8 mouse cellular contexts compared by ENCODE assay signal in the genomic region with DNA sequence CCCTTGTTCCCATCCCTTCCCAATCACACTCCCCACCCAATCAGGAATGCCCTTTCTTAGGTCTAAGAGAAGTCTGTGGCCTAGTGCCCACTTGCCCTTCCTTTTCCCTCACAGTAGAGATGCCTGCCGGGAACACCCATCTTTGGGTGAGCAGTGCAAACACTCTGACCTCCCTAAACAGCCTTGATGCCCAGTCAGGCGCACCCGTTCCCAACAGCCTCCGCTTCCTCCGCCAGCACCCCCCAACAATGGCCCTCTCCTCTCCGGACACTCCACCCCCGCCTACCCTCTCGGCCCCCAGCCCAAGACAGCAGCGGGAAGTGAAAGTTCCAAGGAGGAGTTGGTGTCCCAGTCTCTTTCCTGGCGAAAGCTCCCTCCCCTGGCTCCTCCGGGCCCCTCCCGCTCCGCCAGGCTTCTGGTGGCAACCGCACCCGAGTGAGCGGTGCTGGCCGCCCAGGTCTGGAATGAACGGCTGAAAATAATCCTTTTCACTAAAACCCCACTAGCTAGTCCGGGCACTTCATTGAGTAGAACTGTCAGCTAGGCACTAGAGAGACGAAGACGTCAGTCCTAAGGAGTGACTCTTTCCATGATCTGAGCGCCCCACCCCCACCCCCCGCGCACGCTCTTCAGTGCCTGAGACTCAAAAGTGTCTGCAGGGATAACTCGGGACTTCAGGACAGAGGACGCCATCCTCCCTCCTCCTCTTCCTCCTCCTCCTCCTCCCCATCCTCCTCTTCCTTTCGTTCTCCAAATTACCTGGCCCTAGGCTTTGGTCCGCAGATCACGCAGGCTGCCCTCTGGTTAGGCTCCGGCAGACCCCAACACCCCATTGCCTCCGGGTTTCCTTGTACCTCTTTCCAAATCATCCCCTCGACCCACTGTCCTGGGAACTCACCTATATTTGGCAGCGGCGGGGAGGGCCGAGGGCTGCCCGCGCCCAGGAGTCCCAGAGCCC. TPM values are rescaled to one million over a fixed set of nuclear protein-coding genes. Genes with fewer than 3 reads are reported as not detected.
A peak's percentile ranks its signal among the peaks of the same experiment; 100 is the strongest.
DNase-seq lines count a peak whose midpoint lies in the region; ATAC-seq and TF ChIP-seq lines count a peak whose summit lies in the region.

No protein-coding gene starts in this region.

- peaks cover 12% of the 10 kb centered on the region; the same call in 1 of the 2 replicates for H3K36me3 ChIP-seq in forebrain, embryonic 13.5 days (ENCODE audit: poor library complexity, severe bottlenecking)
- no peaks in the 10 kb centered on the region for H3K36me3 ChIP-seq in hindbrain, embryonic 11.5 days (ENCODE audit: control insufficient read depth, insufficient read depth, low read length)
- H3K36me3 ChIP-seq in limb, embryonic 14.5 days (ENCODE audit: control insufficient read depth, insufficient read depth, low read length), result peaks cover 31% of the 10 kb centered on the region
- H3K36me3 ChIP-seq in myocyte (ENCODE audit: control insufficient read depth, insufficient read depth), result no peaks in the 10 kb centered on the region

- WGBS in forebrain, embryonic 13.5 days, result 1% methylated on average over 38 of the region's 38 CpGs
- WGBS in hindbrain, embryonic 11.5 days, result 1% methylated on average over 38 of the region's 38 CpGs
- 2% methylated on average over 38 of the region's 38 CpGs for WGBS in limb, embryonic 14.5 days

- H3K4me2 ChIP-seq in forebrain, embryonic 13.5 days, result peak overlapping the region; percentile 94
- H3K4me2 ChIP-seq in hindbrain, embryonic 11.5 days (replicated peaks; ENCODE audit: low read depth, low read length), result peak overlapping the region; percentile 91
- H3K4me2 ChIP-seq in limb, embryonic 14.5 days (replicated peaks; ENCODE audit: low read depth, low read length, severe bottlenecking), result peak overlapping the region; percentile 96
- H3K4me2 ChIP-seq in myocyte (ENCODE audit: low read depth), result peak overlapping the region; percentile 92

- no peaks in the 10 kb centered on the region for H3K9me3 ChIP-seq in forebrain, embryonic 13.5 days (replicated peaks)
- no peaks in the 10 kb centered on the region for H3K9me3 ChIP-seq in hindbrain, embryonic 11.5 days (ENCODE audit: control insufficient read depth, low read length)
- H3K9me3 ChIP-seq in limb, embryonic 14.5 days (ENCODE audit: control insufficient read depth, low read length), result no peaks in the 10 kb centered on the region

- DNase-seq in left cerebral cortex, postnatal 25 days (ENCODE audit: low spot score in 2 of 2), result peak; percentile 29 to 38
- no peak for DNase-seq in left cerebral cortex, adult 9 months (ENCODE audit: low spot score in 2 of 2)
- DNase-seq in adrenal gland, postnatal 36 days, result peak; percentile 67 to 72
- DNase-seq in hindbrain, embryonic 11.5 days (ENCODE audit: low spot score), result peak; percentile 58
- DNase-seq in limb, embryonic 14.5 days (ENCODE audit: low spot score), result peak; percentile 36
- no peak for DNase-seq in c-Kit-positive CD71-positive TER-119-positive erythroid progenitor cells, embryonic 14.5 days (ENCODE audit: low spot score)

- H3K4me3 ChIP-seq in forebrain, embryonic 13.5 days, result peak overlapping the region; percentile 62
- peak overlapping the region; percentile 53 for H3K4me3 ChIP-seq in hindbrain, embryonic 11.5 days (ENCODE audit: low read depth, low read length)
- peak overlapping the region; percentile 64 for H3K4me3 ChIP-seq in limb, embryonic 14.5 days (replicated peaks; ENCODE audit: low read length)
- H3K4me3 ChIP-seq in myocyte, result peak overlapping the region; percentile 52

- H3K9ac ChIP-seq in forebrain, embryonic 13.5 days, result peak overlapping the region; percentile 76
- peak overlapping the region; percentile 63 for H3K9ac ChIP-seq in hindbrain, embryonic 11.5 days (ENCODE audit: low read depth, low read length)
- H3K9ac ChIP-seq in limb, embryonic 14.5 days (ENCODE audit: low read depth, low read length, severe bottlenecking), result peak overlapping the region; percentile 48

- ATAC-seq in forebrain, embryonic 13.5 days, result peak; percentile 43; the same call in 1 of the 2 replicates
- ATAC-seq in hindbrain, embryonic 11.5 days (ENCODE audit: low FRiP score), result peak; percentile 50
- peak; percentile 32 for ATAC-seq in limb, embryonic 14.5 days (ENCODE audit: low FRiP score, low read depth)

- H3K4me1 ChIP-seq in forebrain, embryonic 13.5 days, result peaks cover 20% of the 10 kb centered on the region
- H3K4me1 ChIP-seq in hindbrain, embryonic 11.5 days (replicated peaks; ENCODE audit: control insufficient read depth, insufficient read depth, low read length), result peaks cover 9% of the 10 kb centered on the region
- peaks cover 16% of the 10 kb centered on the region for H3K4me1 ChIP-seq in limb, embryonic 14.5 days (ENCODE audit: control insufficient read depth, insufficient read depth, low read length)

- no peak for TF ChIP-seq POLR2A in limb, embryonic 14.5 days (IDR thresholded peaks at IDR 0.05; ENCODE audit: borderline replicate concordance, extremely low read depth, insufficient read depth, insufficient read length)
- TF ChIP-seq POLR2A in myocyte (IDR thresholded peaks at IDR 0.05; ENCODE audit: insufficient read length, low read depth), result no peak

- peak overlapping the region; percentile 10 for H3ac ChIP-seq in myocyte (ENCODE audit: control insufficient read depth, insufficient read length)

- peaks cover 33% of the 10 kb centered on the region for H3K27me3 ChIP-seq in forebrain, embryonic 13.5 days
- peaks cover 3% of the 10 kb centered on the region; the same call in 1 of the 2 replicates for H3K27me3 ChIP-seq in hindbrain, embryonic 11.5 days (ENCODE audit: control insufficient read depth, insufficient read depth, low read length)
- no peaks in the 10 kb centered on the region; the same call in 1 of the 2 replicates for H3K27me3 ChIP-seq in limb, embryonic 14.5 days (ENCODE audit: control insufficient read depth, insufficient read depth, low read length)
- no peaks in the 10 kb centered on the region for H3K27me3 ChIP-seq in myocyte (ENCODE audit: control insufficient read depth, insufficient read depth, insufficient read length)

- peak overlapping the region; percentile 69; the same call in 1 of the 2 replicates for H3K27ac ChIP-seq in forebrain, embryonic 13.5 days
- no peak overlapping the region for H3K27ac ChIP-seq in hindbrain, embryonic 11.5 days (ENCODE audit: low read depth, low read length)
- H3K27ac ChIP-seq in limb, embryonic 14.5 days (replicated peaks; ENCODE audit: low read depth, low read length), result no peak overlapping the region; the same call in 1 of the 2 replicates

- intact Hi-C loops in left cerebral cortex, postnatal 25 days (cut with DNase I), result no loop called here

- H3K79me2 ChIP-seq in myocyte (ENCODE audit: control insufficient read depth, insufficient read depth), result no peaks in the 10 kb centered on the region

TF ChIP-seq in myocyte, 11 proteins besides CTCF, POLR2A, EP300 and RAD21:
- TF ChIP-seq SRF (IDR thresholded peaks at IDR 0.05; ENCODE audit: control insufficient read depth, insufficient read length, low read depth), result no peak

RNA-seq across cellular contexts. Expression of gene Adam15, which starts 0.6 kb away (rescaled TPM):
- total RNA-seq in left cerebral cortex, postnatal 25 days (2021), result 100 to 1,000 TPM; 101 to 105 TPM
- total RNA-seq in adrenal gland, postnatal 36 days (2021), result 10 to 100 TPM; 45.9 to 79.9 TPM
- 24.1 and 27.5 TPM in 2 replicates for polyA plus RNA-seq in forebrain, embryonic 13.5 days (2015; fragmentation: Nextera tagmentation; extraction: Ambion mirVana)
- polyA plus RNA-seq in hindbrain, embryonic 11.5 days (2014; fragmentation: Nextera tagmentation; extraction: Ambion mirVana), result 17.8 TPM in 2 replicates
- polyA plus RNA-seq in limb, embryonic 14.5 days (2012; rRNA removed), result 80.4 and 97.6 TPM in 2 replicates
- 45.9 and 48.2 TPM in 2 replicates for polyA plus RNA-seq in limb, embryonic 14.5 days (2014; fragmentation: Nextera tagmentation; extraction: Ambion mirVana)
- 78.4 TPM for polyA plus RNA-seq in myocyte (2012; fragmentation: generic; extraction: Trizol)

RNA-seq across cellular contexts. Expression of gene Efna4, which starts 11.4 kb away (rescaled TPM):
- under 1 TPM; 0.27 to 0.37 TPM for total RNA-seq in left cerebral cortex, postnatal 25 days (2021)
- total RNA-seq in adrenal gland, postnatal 36 days (2021), result 1 to 10 TPM in 1 of 2 experiments, under 1 TPM in 1; 0.93 to 1.3 TPM
- polyA plus RNA-seq in forebrain, embryonic 13.5 days (2015; fragmentation: Nextera tagmentation; extraction: Ambion mirVana), result 16.0 and 16.3 TPM in 2 replicates
- polyA plus RNA-seq in hindbrain, embryonic 11.5 days (2014; fragmentation: Nextera tagmentation; extraction: Ambion mirVana), result 18.9 and 20.6 TPM in 2 replicates
- polyA plus RNA-seq in limb, embryonic 14.5 days (2012; rRNA removed), result 56.5 and 67.1 TPM in 2 replicates
- polyA plus RNA-seq in limb, embryonic 14.5 days (2014; fragmentation: Nextera tagmentation; extraction: Ambion mirVana), result 32.0 and 34.2 TPM in 2 replicates
- 5.4 TPM for polyA plus RNA-seq in myocyte (2012; fragmentation: generic; extraction: Trizol)

RNA-seq across cellular contexts. Expression of gene Dcst2, which starts 12.6 kb away (rescaled TPM):
- under 1 TPM in 1 of 2 experiments, not detected in 1; 0.32 TPM for total RNA-seq in left cerebral cortex, postnatal 25 days (2021)
- total RNA-seq in adrenal gland, postnatal 36 days (2021), result under 1 TPM; 0.20 to 0.56 TPM
- polyA plus RNA-seq in forebrain, embryonic 13.5 days (2015; fragmentation: Nextera tagmentation; extraction: Ambion mirVana), result 0.06 and 0.13 TPM in 2 replicates
- polyA plus RNA-seq in hindbrain, embryonic 11.5 days (2014; fragmentation: Nextera tagmentation; extraction: Ambion mirVana), result 0.14 and 0.27 TPM in 2 replicates
- 0.63 and 1.1 TPM in 2 replicates for polyA plus RNA-seq in limb, embryonic 14.5 days (2012; rRNA removed)
- 0.14 and 0.26 TPM in 2 replicates for polyA plus RNA-seq in limb, embryonic 14.5 days (2014; fragmentation: Nextera tagmentation; extraction: Ambion mirVana)
- 0.01 TPM for polyA plus RNA-seq in myocyte (2012; fragmentation: generic; extraction: Trizol)

RNA-seq across cellular contexts. Expression of gene Dcst1, which starts 15.9 kb away (rescaled TPM):
- not detected for total RNA-seq in left cerebral cortex, postnatal 25 days (2021)
- under 1 TPM in 1 of 2 experiments, not detected in 1; 0.56 TPM for total RNA-seq in adrenal gland, postnatal 36 days (2021)
- polyA plus RNA-seq in forebrain, embryonic 13.5 days (2015; fragmentation: Nextera tagmentation; extraction: Ambion mirVana), result 0.37 and 0.57 TPM in 2 replicates
- polyA plus RNA-seq in hindbrain, embryonic 11.5 days (2014; fragmentation: Nextera tagmentation; extraction: Ambion mirVana), result 0.28 and 0.63 TPM in 2 replicates
- 0.11 and 0.17 TPM in 2 replicates for polyA plus RNA-seq in limb, embryonic 14.5 days (2012; rRNA removed)
- polyA plus RNA-seq in limb, embryonic 14.5 days (2014; fragmentation: Nextera tagmentation; extraction: Ambion mirVana), result 0.17 and 0.18 TPM in 2 replicates
- polyA plus RNA-seq in myocyte (2012; fragmentation: generic; extraction: Trizol), result 0.41 TPM

RNA-seq across cellular contexts. Expression of gene Efna3, which starts 26.4 kb away (rescaled TPM):
- total RNA-seq in left cerebral cortex, postnatal 25 days (2021), result 10 to 100 TPM; 51.3 to 56.8 TPM
- under 1 TPM; 0.23 to 0.53 TPM for total RNA-seq in adrenal gland, postnatal 36 days (2021)
- polyA plus RNA-seq in forebrain, embryonic 13.5 days (2015; fragmentation: Nextera tagmentation; extraction: Ambion mirVana), result 18.7 and 23.4 TPM in 2 replicates
- 13.8 TPM in 2 replicates for polyA plus RNA-seq in hindbrain, embryonic 11.5 days (2014; fragmentation: Nextera tagmentation; extraction: Ambion mirVana)
- polyA plus RNA-seq in limb, embryonic 14.5 days (2012; rRNA removed), result 38.1 and 48.5 TPM in 2 replicates
- polyA plus RNA-seq in limb, embryonic 14.5 days (2014; fragmentation: Nextera tagmentation; extraction: Ambion mirVana), result 32.1 and 34.4 TPM in 2 replicates
- polyA plus RNA-seq in myocyte (2012; fragmentation: generic; extraction: Trizol), result 1.8 TPM

Comparison
In these comparisons a context has a peak if more than half of its experiments do, and no peak if none do; other contexts are left out.
1. DNase-seq: peak in left cerebral cortex, postnatal 25 days (2 of 2), adrenal gland, postnatal 36 days (2 of 2), hindbrain, embryonic 11.5 days (single experiment) and limb, embryonic 14.5 days (single experiment); none in left cerebral cortex, adult 9 months (0 of 2) and c-Kit-positive CD71-positive TER-119-positive erythroid progenitor cells, embryonic 14.5 days (single experiment).
2. Peak in every context shown above with its lines, with median percentiles within 50 percentile points of each other: ATAC-seq, H3K4me2 ChIP-seq, H3K4me3 ChIP-seq and H3K9ac ChIP-seq.